Mouse (Mus musculus) neural tube, embryonic 12.5 days (tissue): ENCODE data around the gene Tmeff1. TPM values are rescaled to one million over a fixed set of nuclear protein-coding genes. Genes with fewer than 3 reads are reported as not detected.
A peak's percentile ranks its signal among the peaks of the same experiment; 100 is the strongest.

Source experiments
- ATAC-seq: fragments of 200-750 bp; cut with Nextera tagmentation; 2 replicates; pipeline ENCODE4 v1.8.0; 2017; ENCODE audit warnings: low read depth, mild to moderate bottlenecking, moderate TSS enrichment, moderate library complexity; ENCODE audit not compliant: low FRiP score
- H3K27ac ChIP-seq: fragments of 300-500 bp; sonication (generic); 2 replicates; pipeline ENCODE4 v1.5.1; 2016
- H3K27me3 ChIP-seq: fragments of 300-500 bp; sonication (generic); replicated peaks from 2 replicates; pipeline ENCODE4 v1.6.1; 2016; ENCODE audit warnings: mild to moderate bottlenecking
- H3K36me3 ChIP-seq: fragments of 300-500 bp; sonication (generic); 2 replicates; pipeline ENCODE4 v1.6.1; 2016; ENCODE audit warnings: mild to moderate bottlenecking
- H3K4me1 ChIP-seq: fragments of 300-500 bp; sonication (generic); 2 replicates; pipeline ENCODE4 v1.6.1; 2016
- H3K4me2 ChIP-seq: fragments of 300-500 bp; sonication (generic); replicated peaks from 2 replicates; pipeline ENCODE4 v1.6.1; 2016; ENCODE audit warnings: mild to moderate bottlenecking
- H3K4me3 ChIP-seq: fragments of 300-500 bp; sonication (generic); 2 replicates; pipeline ENCODE4 v1.5.1; 2016
- H3K9ac ChIP-seq: fragments of 300-500 bp; sonication (generic); 2 replicates; pipeline ENCODE4 v1.6.1; 2016; ENCODE audit warnings: mild to moderate bottlenecking
- H3K9me3 ChIP-seq: fragments of 300-500 bp; sonication (generic); 2 replicates; pipeline ENCODE4 v1.6.1; 2016; ENCODE audit warnings: mild to moderate bottlenecking
- WGBS: fragments of 180-500 bp; shearing (Covaris S2); methylation state at CpG from one replicate; pipeline ENCODE4 v1.1.7; 2016; 5-methylcytosine and 5-hydroxymethylcytosine counted together
- polyA plus RNA-seq: library from polyadenylated mRNA; unstranded; fragments of >200 nt; fragmentation: Nextera tagmentation; extraction: Ambion mirVana; gene quantifications from 2 replicates; pipeline ENCODE4 v1.2.1, GENCODE M21; 2016

The Tmeff1 gene
- 328 and 330 TPM in 2 replicates for polyA plus RNA-seq

DNA sequence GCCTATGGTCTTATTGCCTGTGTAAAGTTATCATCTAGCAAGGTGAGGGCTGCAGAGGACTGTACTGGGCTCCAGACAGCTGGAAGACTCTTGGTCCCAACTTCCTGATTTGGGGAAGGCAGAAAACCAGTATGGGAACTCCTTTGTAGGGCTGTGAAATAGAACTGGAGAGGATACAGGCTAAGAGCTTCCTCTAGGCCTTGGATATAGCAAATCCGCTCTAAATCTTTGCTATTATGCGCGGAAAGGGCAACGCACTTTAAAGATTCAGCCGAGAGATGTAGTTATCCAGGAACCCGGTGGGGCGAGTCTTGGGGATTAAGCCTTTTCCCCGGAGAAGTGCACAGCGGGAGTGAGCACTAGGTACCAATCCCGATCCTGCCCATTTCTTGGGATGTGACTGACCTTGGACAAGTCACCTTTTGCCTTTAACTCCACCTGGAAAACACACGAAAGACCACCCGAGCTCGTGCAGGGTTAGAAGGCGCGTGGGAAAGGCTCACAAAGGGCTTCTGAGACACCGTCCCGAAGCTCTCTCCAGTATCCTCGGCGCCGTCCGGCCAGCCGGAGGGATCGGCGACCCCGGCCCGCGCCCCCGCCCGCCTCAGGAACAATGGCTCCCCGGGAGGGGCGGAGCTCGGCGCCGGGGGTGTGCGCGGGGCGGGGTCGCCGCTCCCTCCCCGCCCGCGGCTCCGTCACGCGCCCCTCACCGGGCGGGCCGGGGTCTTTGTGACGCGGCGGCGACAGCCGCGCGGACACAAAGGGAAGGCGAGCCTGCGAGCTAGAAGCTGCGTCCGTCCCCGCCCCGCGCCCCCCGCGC, at the start of gene Tmeff1:
TSS of gene Tmeff1 (plus strand) at position 754 of the 820 bp plus-strand sequence.
- peak; percentile 83 for ATAC-seq
- Histone ChIP-seq H3K4me3 (peak within 1 kb of the TSS; percentile 97), H3K36me3 (peaks cover 1% of the 10 kb centered on the region; the same call in 1 of the 2 replicates), H3K4me1 (peaks cover 10% of the 10 kb centered on the region; the same call in 1 of the 2 replicates), H3K9ac (peak within 1 kb of the TSS; percentile 100), H3K4me2 (peak within 1 kb of the TSS; percentile 72), H3K27ac (peak within 1 kb of the TSS; percentile 99), H3K9me3 (no peaks in the 10 kb centered on the region), H3K27me3 (no peaks in the 10 kb centered on the region)
- WGBS: under 1% methylated on average over 64 of the region's 64 CpGs

DNA sequence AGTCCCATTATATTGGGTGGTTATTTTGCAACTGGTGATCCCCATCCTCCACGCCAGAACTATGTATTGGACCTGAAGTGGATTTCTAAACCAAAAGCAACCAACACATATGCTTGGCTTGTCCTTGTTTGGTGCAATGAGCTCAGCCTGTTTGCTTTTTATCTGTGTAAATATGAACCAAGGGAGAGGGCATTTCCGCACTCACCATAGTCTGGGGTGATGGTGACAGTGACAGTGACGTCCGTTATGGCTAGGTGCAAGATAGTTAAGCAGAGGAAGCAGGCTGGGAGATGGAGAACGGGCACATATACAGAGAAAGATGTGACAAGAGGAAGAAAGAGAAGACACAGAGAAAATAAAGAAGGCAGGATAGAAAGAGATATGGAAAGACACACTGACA, 48.7 kb upstream of the Tmeff1 start:
- Histone ChIP-seq H3K27ac (no peak overlapping the region), H3K36me3 (no peaks in the 10 kb centered on the region), H3K9ac (no peak overlapping the region), H3K4me2 (no peak overlapping the region), H3K27me3 (no peaks in the 10 kb centered on the region), H3K4me3 (no peak overlapping the region), H3K9me3 (no peaks in the 10 kb centered on the region), H3K4me1 (peaks cover under 1% of the 10 kb centered on the region; the same call in 1 of the 2 replicates)
- 87% methylated on average over 5 of the region's 5 CpGs for WGBS
- ATAC-seq: no peak

DNA sequence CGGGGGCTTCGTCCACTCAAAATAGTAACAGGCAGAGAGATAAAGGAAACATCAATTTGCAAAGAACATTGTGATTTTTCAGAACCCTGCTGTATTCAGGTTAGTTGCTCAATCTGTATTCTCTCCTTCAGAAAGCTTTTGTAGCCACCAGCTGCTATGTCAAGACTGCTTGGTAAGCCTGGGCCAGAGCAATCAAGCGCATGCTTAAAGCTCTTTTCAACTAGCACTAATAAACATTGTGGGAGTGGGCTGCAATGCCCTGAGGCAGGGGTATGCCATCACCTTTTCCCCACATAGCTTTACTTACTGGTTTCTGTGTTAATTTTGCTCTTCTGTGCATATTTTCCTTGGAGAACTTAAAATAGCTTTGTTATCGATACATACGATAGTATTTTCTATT, 48.0 kb upstream of the Tmeff1 start:
- no peaks in the 10 kb centered on the region for H3K36me3 ChIP-seq
- H3K4me2 ChIP-seq: no peak overlapping the region
- H3K9me3 ChIP-seq: no peaks in the 10 kb centered on the region
- no peaks in the 10 kb centered on the region for H3K27me3 ChIP-seq
- H3K4me1 ChIP-seq: peaks cover 8% of the 10 kb centered on the region
- H3K27ac ChIP-seq: no peak overlapping the region
- 84% methylated on average over 5 of the region's 5 CpGs for WGBS
- no peak overlapping the region for H3K4me3 ChIP-seq
- no peak for ATAC-seq
- H3K9ac ChIP-seq: no peak overlapping the region

DNA sequence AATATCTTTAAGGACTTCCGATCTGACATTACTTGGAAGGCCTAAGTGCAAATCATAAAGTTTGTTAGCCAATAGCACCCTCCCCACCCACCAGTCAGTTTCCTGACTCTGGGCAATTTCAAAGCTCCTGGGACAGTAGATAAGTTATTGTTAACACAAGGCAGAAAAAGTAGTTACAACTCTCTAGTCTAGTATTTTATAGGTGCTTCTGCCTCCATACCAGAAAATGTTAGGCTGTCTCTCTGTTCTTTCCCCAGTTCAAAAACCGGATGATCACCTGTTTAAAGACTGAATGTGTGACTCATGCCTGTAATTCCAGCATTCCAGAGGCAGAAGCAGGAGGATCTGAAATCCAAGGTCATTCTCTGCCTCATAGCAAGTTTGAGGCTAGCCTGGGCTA, 46.4 kb upstream of the Tmeff1 start:
- no peak overlapping the region for H3K4me3 ChIP-seq
- no peaks in the 10 kb centered on the region for H3K36me3 ChIP-seq
- no peaks in the 10 kb centered on the region for H3K27me3 ChIP-seq
- no peak overlapping the region for H3K27ac ChIP-seq
- no peak overlapping the region for H3K9ac ChIP-seq
- peaks cover 21% of the 10 kb centered on the region for H3K4me1 ChIP-seq
- no peaks in the 10 kb centered on the region for H3K9me3 ChIP-seq
- no peak for ATAC-seq
- no peak overlapping the region for H3K4me2 ChIP-seq
- 96% methylated on average over 2 of the region's 2 CpGs for WGBS

DNA sequence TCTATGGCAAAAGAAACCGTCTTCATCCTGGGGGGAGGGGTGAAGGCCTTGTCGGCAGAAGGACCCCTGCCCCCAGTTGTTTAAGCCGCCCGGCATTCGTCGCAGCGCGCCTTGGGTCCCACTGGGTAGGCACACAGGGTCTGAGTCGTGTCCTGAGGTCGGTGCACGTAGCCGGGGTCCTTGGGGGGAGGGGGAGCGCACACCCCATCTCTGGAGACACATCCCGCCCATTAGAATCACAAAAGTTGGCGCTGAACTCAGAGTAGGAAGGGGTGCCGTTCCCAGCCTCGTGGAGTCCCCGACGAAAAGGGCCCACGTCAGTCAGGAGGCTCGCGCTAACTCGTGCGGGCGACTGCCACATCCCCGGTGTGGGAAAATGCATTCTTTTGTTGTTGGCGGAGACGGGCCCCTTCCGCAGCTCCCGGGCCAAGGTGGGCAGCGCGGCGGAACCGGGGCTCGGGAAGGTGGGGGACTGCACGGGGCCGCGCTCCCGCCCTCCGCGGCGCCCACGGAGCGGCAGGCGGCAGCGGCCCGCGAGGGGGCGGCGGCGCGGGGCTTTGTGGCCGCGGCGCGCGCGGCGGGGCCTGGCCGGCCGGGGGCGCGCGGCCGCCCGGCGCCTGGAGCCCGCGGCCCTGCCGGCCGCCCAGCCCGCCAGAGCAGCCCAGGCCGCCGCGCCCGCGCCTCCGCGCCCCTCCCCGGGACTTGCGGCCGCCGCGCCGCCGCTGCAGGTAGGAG, 45.0 kb upstream of the Tmeff1 start, which contains the start of gene Msantd3:
TSS of gene Msantd3 (plus strand) at position 95 of the 735 bp plus-strand sequence.
- Histone ChIP-seq H3K4me1 (peaks cover 35% of the 10 kb centered on the region), H3K9me3 (no peaks in the 10 kb centered on the region), H3K4me2 (peak within 1 kb of the TSS; percentile 80), H3K4me3 (peak within 1 kb of the TSS; percentile 84), H3K9ac (peak within 1 kb of the TSS; percentile 91), H3K27ac (peak within 1 kb of the TSS; percentile 91), H3K36me3 (no peaks in the 10 kb centered on the region), H3K27me3 (no peaks in the 10 kb centered on the region)
- ATAC-seq: peak; percentile 75
- WGBS: under 1% methylated on average over 79 of the region's 86 CpGs

DNA sequence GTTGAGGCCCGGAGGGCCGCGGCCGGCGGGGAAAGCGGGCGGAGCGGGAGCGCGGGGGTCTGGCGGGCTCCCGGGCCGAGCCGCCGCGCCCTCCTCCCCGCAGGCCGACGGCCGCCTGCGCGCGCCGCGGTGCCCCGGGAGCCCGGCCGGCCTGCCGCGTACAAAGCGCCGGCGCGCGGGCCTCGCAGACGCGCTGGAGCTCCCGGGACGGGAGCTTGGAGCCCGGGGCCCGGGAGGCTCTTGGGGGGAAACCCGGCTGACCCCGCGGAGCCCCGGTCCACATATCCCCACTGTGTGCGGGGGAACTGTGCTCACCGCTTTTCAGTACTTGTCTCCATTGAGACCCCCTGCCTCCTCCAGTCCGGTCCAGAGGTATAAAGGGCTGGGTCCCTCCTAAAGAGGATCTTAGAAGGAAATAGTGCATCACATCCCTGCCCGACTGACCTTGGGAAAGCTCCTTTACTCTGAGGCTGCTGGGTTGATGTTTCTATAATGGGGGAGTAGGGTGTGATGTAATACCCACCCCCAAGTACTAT, 44.3 kb upstream of the Tmeff1 start:
- peaks cover 41% of the 10 kb centered on the region for H3K4me1 ChIP-seq
- peak; percentile 49 for ATAC-seq
- WGBS: 1% methylated on average over 50 of the region's 50 CpGs

DNA sequence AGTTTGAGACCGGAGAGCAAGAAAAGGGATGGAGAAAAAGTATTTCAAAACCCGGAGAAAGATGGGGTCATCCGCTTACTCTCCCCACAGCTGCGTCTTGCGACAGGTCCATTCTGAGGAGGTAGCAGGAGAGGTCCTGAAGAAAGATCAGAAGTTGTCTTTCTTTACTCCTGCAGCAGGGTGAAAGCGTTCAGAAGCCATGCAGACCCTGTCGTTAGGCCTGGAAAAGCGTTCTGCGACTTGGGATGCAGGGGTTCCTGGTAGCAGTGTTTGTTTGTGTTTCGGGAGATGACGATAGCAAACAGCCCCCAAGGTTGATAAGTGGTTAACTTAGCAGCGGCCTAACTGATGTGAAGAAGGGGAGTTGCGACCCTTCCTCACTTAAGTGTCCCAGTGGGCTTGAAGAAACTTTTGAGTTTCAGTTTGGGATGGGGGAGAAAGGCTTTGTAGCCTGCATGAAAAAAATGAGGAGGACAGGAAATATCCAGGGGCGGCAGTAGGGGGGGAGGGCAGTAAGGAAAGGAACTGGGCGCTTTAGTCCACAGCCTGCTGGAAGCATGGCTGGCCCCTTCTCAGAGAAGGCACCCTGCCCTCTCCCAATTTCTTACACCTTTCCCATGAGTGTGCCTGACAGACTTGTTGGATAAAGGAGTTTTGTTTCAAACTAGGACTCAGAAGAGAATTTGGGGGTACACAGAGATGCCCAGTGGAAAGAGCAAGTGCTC, 43.3 kb upstream of the Tmeff1 start:
- Histone ChIP-seq H3K27ac (no peak overlapping the region), H3K4me1 (peaks cover 51% of the 10 kb centered on the region)
- WGBS: 4% methylated on average over 15 of the region's 15 CpGs

More for the DNA sequence above, 44.3 kb upstream of the Tmeff1 start:
- H3K4me3 ChIP-seq: peak overlapping the region; percentile 84
- no peaks in the 10 kb centered on the region for H3K9me3 ChIP-seq
- H3K4me2 ChIP-seq: peak overlapping the region; percentile 80
- H3K27me3 ChIP-seq: no peaks in the 10 kb centered on the region
- peak overlapping the region; percentile 91 for H3K9ac ChIP-seq
- H3K36me3 ChIP-seq: no peaks in the 10 kb centered on the region
- peak overlapping the region; percentile 91 for H3K27ac ChIP-seq

DNA sequence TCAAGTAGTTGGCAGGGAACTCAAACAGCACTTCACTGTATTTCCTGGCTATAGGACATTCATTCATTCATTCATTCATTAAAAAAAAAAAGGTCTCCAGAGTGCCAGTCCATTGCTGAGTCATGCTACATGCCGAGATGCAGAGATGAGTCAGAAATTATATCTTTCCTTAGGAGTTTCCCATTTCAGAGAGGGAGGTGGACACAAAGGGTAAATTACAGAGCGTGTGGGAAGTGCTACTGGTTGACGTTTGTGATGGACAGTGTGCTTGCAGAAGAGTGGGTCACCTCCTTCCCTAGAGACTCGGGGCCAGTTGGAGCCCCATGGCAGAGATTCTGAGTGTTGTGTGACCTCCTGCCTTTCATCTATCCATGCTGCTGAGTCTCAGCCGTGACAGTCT, 42.6 kb upstream of the Tmeff1 start:
- Histone ChIP-seq H3K9ac (no peak overlapping the region), H3K9me3 (no peaks in the 10 kb centered on the region), H3K27ac (no peak overlapping the region), H3K36me3 (no peaks in the 10 kb centered on the region), H3K4me2 (peak overlapping the region; percentile 80), H3K27me3 (no peaks in the 10 kb centered on the region), H3K4me3 (no peak overlapping the region), H3K4me1 (peaks cover 58% of the 10 kb centered on the region)
- WGBS: 34% methylated on average over 5 of the region's 5 CpGs
- ATAC-seq: no peak

More for the DNA sequence above, 43.3 kb upstream of the Tmeff1 start:
- ATAC-seq: no peak
- peak overlapping the region; percentile 80 for H3K4me2 ChIP-seq
- H3K9me3 ChIP-seq: no peaks in the 10 kb centered on the region
- peak overlapping the region; percentile 91 for H3K9ac ChIP-seq
- H3K27me3 ChIP-seq: no peaks in the 10 kb centered on the region
- no peaks in the 10 kb centered on the region for H3K36me3 ChIP-seq
- H3K4me3 ChIP-seq: peak overlapping the region; percentile 84

DNA sequence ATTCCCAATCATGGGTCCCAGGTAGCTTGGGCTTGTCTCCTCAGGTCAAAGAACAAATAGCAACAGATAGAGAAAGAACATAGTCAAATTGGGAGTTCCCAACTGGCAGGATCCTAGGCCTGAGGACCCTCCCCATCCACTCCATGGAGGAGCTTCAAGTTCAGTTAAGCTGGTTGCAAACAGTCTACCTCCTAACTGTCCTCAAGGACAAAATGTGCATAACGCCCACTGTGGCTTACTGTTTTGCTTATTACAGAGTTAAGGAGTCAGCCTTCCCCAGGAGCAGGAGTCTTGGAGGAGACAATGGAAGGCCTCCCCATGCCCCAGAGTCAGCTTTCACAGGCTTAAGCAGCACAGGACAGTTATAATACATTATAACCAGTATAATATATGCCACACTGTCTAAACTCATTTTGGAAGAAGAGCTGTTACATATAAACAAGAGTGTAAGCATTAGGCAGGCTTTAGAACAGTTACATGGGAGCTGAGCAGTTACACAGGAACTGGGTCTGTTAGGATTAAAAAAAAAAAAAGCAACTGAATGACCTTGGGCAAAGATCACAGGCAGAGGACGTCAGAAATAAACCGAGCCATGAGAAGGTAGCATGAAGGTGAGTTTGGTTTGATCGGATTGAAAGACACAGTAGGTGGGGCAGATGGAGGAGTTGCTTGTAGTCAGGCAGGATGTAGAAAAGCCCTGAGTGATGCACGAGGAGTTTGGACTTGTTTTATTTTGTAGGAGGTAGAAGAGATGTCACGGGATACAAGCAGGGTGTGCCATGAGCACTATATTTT, 41.7 kb upstream of the Tmeff1 start:
- Histone ChIP-seq H3K9ac (no peak overlapping the region), H3K27me3 (no peaks in the 10 kb centered on the region), H3K9me3 (no peaks in the 10 kb centered on the region), H3K4me3 (no peak overlapping the region), H3K36me3 (no peaks in the 10 kb centered on the region), H3K4me1 (peaks cover 65% of the 10 kb centered on the region), H3K27ac (no peak overlapping the region), H3K4me2 (no peak overlapping the region; the same call in 1 of the 2 replicates)
- ATAC-seq: no peak
- 74% methylated on average over 6 of the region's 6 CpGs for WGBS

DNA sequence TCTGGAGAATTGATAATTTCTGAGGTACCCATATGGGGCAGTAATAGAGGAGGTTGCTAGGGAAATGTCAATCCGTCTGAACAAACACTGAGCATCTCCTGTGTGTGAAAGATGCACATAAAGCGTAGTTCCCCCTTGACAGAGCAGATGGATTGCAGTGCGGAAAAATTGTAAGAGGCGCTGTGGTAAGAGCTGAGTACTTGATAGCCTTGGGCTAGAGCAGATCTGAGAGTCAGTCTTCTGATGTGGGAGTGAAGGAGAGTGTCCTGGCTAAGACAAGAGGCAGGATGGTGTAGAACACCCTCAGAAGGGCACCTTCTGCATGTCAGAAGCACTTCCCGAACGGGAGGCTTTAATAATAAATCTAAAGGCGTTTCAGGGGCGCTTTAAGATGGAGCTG, 40.8 kb upstream of the Tmeff1 start:
- H3K27ac ChIP-seq: no peak overlapping the region

DNA sequence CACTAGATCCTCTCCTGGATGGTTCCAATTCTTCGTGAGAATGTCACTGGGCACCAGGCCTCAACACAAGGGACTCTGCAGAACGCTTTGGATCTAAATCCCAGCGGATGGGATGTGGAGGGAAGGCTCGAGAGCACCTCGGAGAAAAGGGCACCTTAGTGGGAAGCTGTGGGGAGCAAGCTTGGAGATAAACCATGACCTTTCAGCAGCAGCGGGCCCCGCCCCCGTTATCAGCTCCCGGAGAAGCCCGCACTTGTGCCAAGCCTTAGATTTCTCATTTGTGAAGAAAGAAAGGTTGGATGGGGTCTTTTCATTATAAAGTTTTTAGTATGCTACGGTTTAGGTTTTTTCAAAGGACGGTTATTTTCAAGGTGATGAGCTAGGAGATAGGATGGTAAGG, 39.0 kb upstream of the Tmeff1 start:
- Histone ChIP-seq H3K4me1 (peaks cover 72% of the 10 kb centered on the region), H3K4me2 (0 out of 2 replicates have a peak overlapping the region, but pooled peaks have one; percentile 21), H3K27me3 (no peaks in the 10 kb centered on the region), H3K36me3 (no peaks in the 10 kb centered on the region), H3K4me3 (no peak overlapping the region), H3K27ac (no peak overlapping the region), H3K9ac (no peak overlapping the region), H3K9me3 (no peaks in the 10 kb centered on the region)
- ATAC-seq: no peak
- 58% methylated on average over 12 of the region's 12 CpGs for WGBS

More for the DNA sequence above, 40.8 kb upstream of the Tmeff1 start:
- Histone ChIP-seq H3K4me1 (peaks cover 72% of the 10 kb centered on the region), H3K27me3 (no peaks in the 10 kb centered on the region), H3K36me3 (no peaks in the 10 kb centered on the region), H3K9ac (no peak overlapping the region), H3K9me3 (no peaks in the 10 kb centered on the region), H3K4me2 (no peak overlapping the region), H3K4me3 (no peak overlapping the region)
- WGBS: 67% methylated on average over 8 of the region's 8 CpGs
- no peak for ATAC-seq
